In the genomic region with DNA sequence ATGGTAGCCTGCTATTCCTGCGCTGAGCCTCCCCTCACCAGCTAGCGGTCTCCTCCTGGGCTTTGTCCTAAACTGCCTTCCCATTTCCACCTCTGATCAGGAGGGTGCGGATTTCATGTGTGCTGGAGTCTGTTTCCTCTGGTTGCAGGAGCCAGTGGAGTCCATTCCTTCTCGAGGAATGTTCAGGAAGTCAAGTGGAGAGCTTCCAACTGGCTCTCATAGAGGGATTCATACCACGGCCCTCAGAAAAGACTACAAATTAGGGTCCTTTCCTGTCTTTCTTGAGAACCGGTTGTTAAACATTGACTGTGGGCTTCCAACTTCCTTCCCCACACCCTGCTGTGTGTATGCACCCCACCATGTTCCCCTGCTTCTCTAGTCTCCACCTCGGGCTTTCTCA, we compare ENCODE assay signal across 10 mouse cellular contexts.
DNase-seq lines count a peak whose midpoint lies in the region; ATAC-seq lines count a peak whose summit lies in the region.
"Had no signal": no experiment of that assay in that cellular context is flagged by ENCODE, and none has a peak within 500 bp of the region (broad histone marks: within the 10 kb centered on the region; RNA-seq: fewer than 3 reads in every experiment).

No protein-coding gene starts in this region.

- H3K36me3 ChIP-seq in forebrain, embryonic 10.5 days (replicated peaks) = no peaks in the 10 kb centered on the region
- no peaks in the 10 kb centered on the region for H3K36me3 ChIP-seq in forebrain, embryonic 13.5 days (ENCODE audit: poor library complexity, severe bottlenecking)
- H3K36me3 ChIP-seq in lung, embryonic 16.5 days (ENCODE audit: control insufficient read depth, insufficient read depth, low read length) = no peaks in the 10 kb centered on the region

- no peak overlapping the region for H3K9ac ChIP-seq in forebrain, embryonic 13.5 days
- peak overlapping the region; percentile 33; the same call in 1 of the 2 replicates for H3K9ac ChIP-seq in lung, embryonic 16.5 days (ENCODE audit: low read length)

- ATAC-seq in forebrain, embryonic 13.5 days = no peak
- ATAC-seq in lung, embryonic 16.5 days (ENCODE audit: low read depth) = peak; percentile 59
- ATAC-seq in megakaryocyte progenitor cell, adult 5-6 weeks (replicated peaks; ENCODE audit: poor library complexity) = no peak

- peaks cover 69% of the 10 kb centered on the region for H3K27me3 ChIP-seq in forebrain, embryonic 10.5 days (ENCODE audit: poor library complexity, severe bottlenecking)
- peaks cover 38% of the 10 kb centered on the region for H3K27me3 ChIP-seq in forebrain, embryonic 13.5 days
- H3K27me3 ChIP-seq in lung, embryonic 16.5 days (ENCODE audit: control insufficient read depth, insufficient read depth, low read depth, low read length) = no peaks in the 10 kb centered on the region
- H3K27me3 ChIP-seq: megakaryocyte, embryonic 14.5 days had no signal

- H3K27ac ChIP-seq in forebrain, embryonic 10.5 days = peak overlapping the region; percentile 33; the same call in 1 of the 2 replicates
- no peak overlapping the region for H3K27ac ChIP-seq in forebrain, embryonic 13.5 days
- H3K27ac ChIP-seq in lung, embryonic 16.5 days (ENCODE audit: low read length) = peak overlapping the region; percentile 83

- H3K4me3 ChIP-seq in forebrain, embryonic 10.5 days = no peak overlapping the region
- no peak overlapping the region for H3K4me3 ChIP-seq in forebrain, embryonic 13.5 days
- H3K4me3 ChIP-seq in lung, embryonic 16.5 days (ENCODE audit: low read length) = no peak overlapping the region
- H3K4me3 ChIP-seq: erythroblast, embryonic 14.5 days; megakaryocyte, embryonic 14.5 days had no signal

- H3K9me3 ChIP-seq in forebrain, embryonic 10.5 days = no peaks in the 10 kb centered on the region
- no peaks in the 10 kb centered on the region for H3K9me3 ChIP-seq in forebrain, embryonic 13.5 days (replicated peaks)
- H3K9me3 ChIP-seq in lung, embryonic 16.5 days (ENCODE audit: control insufficient read depth, low read length) = no peaks in the 10 kb centered on the region

- peaks cover 44% of the 10 kb centered on the region for H3K4me1 ChIP-seq in forebrain, embryonic 10.5 days
- H3K4me1 ChIP-seq in forebrain, embryonic 13.5 days = peaks cover 23% of the 10 kb centered on the region
- H3K4me1 ChIP-seq in lung, embryonic 16.5 days (replicated peaks; ENCODE audit: control insufficient read depth, insufficient read depth, low read length) = peaks cover 31% of the 10 kb centered on the region
- H3K4me1 ChIP-seq: megakaryocyte, embryonic 14.5 days had no signal

- DNase-seq in forebrain, embryonic 10.5 days (ENCODE audit: extremely low spot score, low spot score) = no peak
- DNase-seq in NIH3T3 (ENCODE audit: low read depth) = peak; percentile 33
- DNase-seq in heart, postnatal 10 days = peak; percentile 45 to 55
- DNase-seq in frontal cortex, postnatal 25 days (ENCODE audit: low spot score in 2 of 2) = no peak
- DNase-seq in frontal cortex, postnatal 10 days (ENCODE audit: low spot score in 2 of 2) = no peak

- H3K4me2 ChIP-seq in forebrain, embryonic 13.5 days = no peak overlapping the region
- H3K4me2 ChIP-seq in lung, embryonic 16.5 days (ENCODE audit: low read depth, low read length) = peak overlapping the region; percentile 20; the same call in 1 of the 2 replicates

- intact Hi-C loops in heart, postnatal 10 days (cut with DNase I) = no loop called here

- WGBS in forebrain, embryonic 10.5 days = 74% methylated on average over 7 of the region's 7 CpGs
- 67% methylated on average over 7 of the region's 7 CpGs for WGBS in forebrain, embryonic 13.5 days
- 29% methylated on average over 7 of the region's 7 CpGs for WGBS in lung, embryonic 16.5 days

Comparison
In these comparisons a context has a peak if more than half of its experiments do, and no peak if none do; other contexts are left out.
1. DNase-seq: peak in NIH3T3 (single experiment) and heart, postnatal 10 days (2 of 2); none in forebrain, embryonic 10.5 days (single experiment), frontal cortex, postnatal 25 days (0 of 2) and frontal cortex, postnatal 10 days (0 of 2).